Mouse (Mus musculus) hindbrain, embryonic 14.5 days (tissue): ENCODE results near the gene Vmn1r56. TPM values are rescaled to one million over a fixed set of nuclear protein-coding genes. Genes with fewer than 3 reads are reported as not detected.
"Not testable (repeated sequence)": the region's sequence is repeated elsewhere in the genome, so short reads cannot be mapped to it uniquely, and the experiment has no call there.

Experiments used
- ATAC-seq: fragments of 200-750 bp; cut with Nextera tagmentation; 2 replicates; pipeline ENCODE4 v1.8.0; 2017; ENCODE audit warnings: moderate number of reproducible peaks, mild to moderate bottlenecking, moderate TSS enrichment, moderate library complexity; ENCODE audit not compliant: low FRiP score
- DNase-seq: peaks from one replicate; pipeline ENCODE4 v3.0.0-alpha.2; 2015; ENCODE audit warnings: low spot score
- H3K27ac ChIP-seq: fragments of 300-500 bp; sonication (generic); 2 replicates; pipeline ENCODE4 v1.5.1; 2014; ENCODE audit warnings: mild to moderate bottlenecking, moderate library complexity
- H3K27me3 ChIP-seq: fragments of 300-500 bp; sonication (generic); 2 replicates; pipeline ENCODE4 v1.6.1; 2014; ENCODE audit warnings: mild to moderate bottlenecking, low read length, mixed read lengths; ENCODE audit not compliant: control insufficient read depth, insufficient read depth
- H3K36me3 ChIP-seq: fragments of 300-500 bp; sonication (generic); replicated peaks from 2 replicates; pipeline ENCODE4 v1.6.1; 2014; ENCODE audit not compliant: control insufficient read depth, insufficient read depth
- H3K4me1 ChIP-seq: fragments of 300-500 bp; sonication (generic); replicated peaks from 2 replicates; pipeline ENCODE4 v1.6.1; 2014; ENCODE audit warnings: antibody characterized with exemption, low read length, mixed read lengths; ENCODE audit not compliant: control insufficient read depth, insufficient read depth
- H3K4me2 ChIP-seq: fragments of 300-500 bp; sonication (generic); replicated peaks from 2 replicates; pipeline ENCODE4 v1.6.1; 2014; ENCODE audit warnings: mild to moderate bottlenecking, moderate library complexity
- H3K4me3 ChIP-seq: fragments of 300-500 bp; sonication (generic); replicated peaks from 2 replicates; pipeline ENCODE4 v1.5.1; 2014; ENCODE audit warnings: mild to moderate bottlenecking, low read length
- H3K9ac ChIP-seq: fragments of 300-500 bp; sonication (generic); 2 replicates; pipeline ENCODE4 v1.6.1; 2014
- H3K9me3 ChIP-seq: fragments of 300-500 bp; sonication (generic); 2 replicates; pipeline ENCODE4 v1.6.1; 2016; ENCODE audit warnings: low read length; ENCODE audit not compliant: control insufficient read depth
- WGBS: fragments of 180-500 bp; shearing (Covaris S2); extraction: QIAGEN DNeasy Blood & Tissue Kit; methylation state at CpG from one replicate; pipeline ENCODE4 v1.1.7; 2014; 5-methylcytosine and 5-hydroxymethylcytosine counted together
- polyA plus RNA-seq: library from polyadenylated mRNA; unstranded; fragments of >200 nt; fragmentation: Nextera tagmentation; extraction: Ambion mirVana; gene quantifications from 2 replicates; pipeline ENCODE4 v1.2.1, GENCODE M21; 2014

The Vmn1r56 gene
- polyA plus RNA-seq = not detected in 2 replicates

DNA sequence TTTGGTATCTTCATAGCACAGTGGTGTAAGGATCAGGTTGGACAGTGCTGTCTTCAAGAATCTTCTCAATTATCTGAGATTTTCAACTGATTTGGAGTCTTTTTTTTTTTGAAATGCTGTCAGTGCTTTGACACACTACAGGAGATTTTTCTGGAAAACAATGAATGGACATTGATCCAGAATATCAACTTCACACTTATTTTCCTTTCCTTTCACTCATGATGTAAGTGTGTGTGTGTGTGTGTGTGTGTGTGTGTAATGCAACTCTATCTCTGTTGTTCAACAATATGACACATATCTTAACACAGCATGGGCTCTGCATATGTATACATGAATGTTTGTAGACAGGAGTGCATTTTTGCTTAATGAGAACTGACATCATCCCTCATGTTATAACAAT lies at the start of gene Vmn1r56:
TSS of gene Vmn1r56 (minus strand) at position 101 of the 400 bp plus-strand sequence.
- not testable (repeated sequence) for H3K9ac ChIP-seq, H3K27ac ChIP-seq, H3K27me3 ChIP-seq, ATAC-seq, H3K4me3 ChIP-seq, H3K36me3 ChIP-seq, H3K4me1 ChIP-seq, H3K9me3 ChIP-seq, H3K4me2 ChIP-seq, DNase-seq

DNA sequence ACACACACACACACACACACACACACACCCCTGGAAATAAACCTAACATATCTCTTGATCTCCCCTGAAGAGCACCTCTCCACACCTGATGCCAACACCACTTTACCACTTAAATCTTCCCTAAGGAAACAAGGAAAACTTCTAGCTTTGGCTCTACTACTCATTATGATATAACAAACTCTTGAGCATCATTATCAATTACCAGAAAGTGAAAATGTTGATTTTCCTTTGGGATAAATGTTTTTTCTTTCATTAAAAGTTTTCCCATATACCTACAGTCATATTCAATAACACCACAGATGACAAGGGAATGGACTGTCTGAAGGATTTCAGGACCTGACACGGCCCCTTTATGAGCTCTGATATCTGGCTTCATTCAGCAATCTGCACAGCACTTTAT lies 21.6 kb upstream of the Vmn1r56 start, which contains the start of gene Vmn1r57:
TSS of gene Vmn1r57 (plus strand) at position 301 of the 400 bp plus-strand sequence.
- H3K36me3 ChIP-seq, DNase-seq, H3K9me3 ChIP-seq, H3K4me2 ChIP-seq, H3K27ac ChIP-seq, ATAC-seq, H3K27me3 ChIP-seq, H3K4me3 ChIP-seq, H3K4me1 ChIP-seq, H3K9ac ChIP-seq: not testable (repeated sequence)
- WGBS = 81% methylated on average over 1 of the region's 1 CpGs

DNA sequence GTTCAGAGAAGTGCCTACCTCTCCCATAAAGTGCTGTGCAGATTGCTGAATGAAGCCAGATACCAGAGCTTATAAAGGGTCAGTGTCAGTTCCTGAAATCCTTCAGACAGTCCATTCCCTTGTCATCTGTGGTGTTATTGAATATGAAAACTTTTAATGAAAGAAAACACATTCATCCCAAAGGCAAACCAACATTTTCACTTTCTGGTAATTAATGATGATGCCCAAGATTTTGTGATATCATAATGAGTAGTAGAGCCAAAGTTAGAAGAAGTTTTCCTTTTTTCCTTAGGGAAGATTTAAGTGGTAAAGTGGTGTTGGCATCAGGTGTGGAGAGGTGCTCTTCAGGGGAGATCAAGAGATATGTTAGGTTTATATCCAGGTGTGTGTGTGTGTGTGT lies 47.0 kb downstream of the Vmn1r56 start, which contains the start of gene Vmn1r55:
TSS of gene Vmn1r55 (minus strand) at position 101 of the 400 bp plus-strand sequence.
- not testable (repeated sequence) for H3K27ac ChIP-seq, H3K4me1 ChIP-seq, ATAC-seq, H3K4me3 ChIP-seq, H3K4me2 ChIP-seq, H3K36me3 ChIP-seq, H3K27me3 ChIP-seq, DNase-seq, H3K9me3 ChIP-seq, H3K9ac ChIP-seq

Other genes starting within 250 kb of the Vmn1r56 start
- gene Sbk2, start 232.3 kb downstream of the Vmn1r56 start, polyA plus RNA-seq = 0.21 TPM in 1 of 2 replicates, not detected in the other
- gene Sbk3, start 225.6 kb downstream of the Vmn1r56 start, polyA plus RNA-seq = 0.39 and 0.67 TPM in 2 replicates
- 51.5 and 55.4 TPM in 2 replicates for gene Zfp579, start 200.6 kb downstream of the Vmn1r56 start, polyA plus RNA-seq
- 8.9 and 9.2 TPM in 2 replicates for gene Zfp524, start 182.3 kb downstream of the Vmn1r56 start, polyA plus RNA-seq
- 30.0 and 32.6 TPM in 2 replicates for gene Fiz1, start 182.1 kb downstream of the Vmn1r56 start, polyA plus RNA-seq
- not detected in 2 replicates for gene Gm44973, start 181.3 kb downstream of the Vmn1r56 start, polyA plus RNA-seq
- gene Zfp865, start 176.4 kb downstream of the Vmn1r56 start, polyA plus RNA-seq = 6.6 and 7.2 TPM in 2 replicates
- 53.3 and 60.1 TPM in 2 replicates for gene Ccdc106, start 176.2 kb downstream of the Vmn1r56 start, polyA plus RNA-seq
- gene 4632433K11Rik, start 162.6 kb downstream of the Vmn1r56 start, polyA plus RNA-seq = not detected in 2 replicates
- gene Zfp784, start 158.3 kb downstream of the Vmn1r56 start, polyA plus RNA-seq = 7.0 and 8.9 TPM in 2 replicates
- gene Zfp580, start 145.2 kb downstream of the Vmn1r56 start, polyA plus RNA-seq = 105 and 110 TPM in 2 replicates
- gene U2af2, start 134.6 kb downstream of the Vmn1r56 start, polyA plus RNA-seq = 96.6 and 103 TPM in 2 replicates
- 116 and 124 TPM in 2 replicates for gene Epn1, start 116.5 kb downstream of the Vmn1r56 start, polyA plus RNA-seq
- gene Rfpl4, start 79.8 kb downstream of the Vmn1r56 start, polyA plus RNA-seq = not detected in 2 replicates
- gene Rasl2-9, start 70.8 kb downstream of the Vmn1r56 start, polyA plus RNA-seq = 0.63 and 0.64 TPM in 2 replicates
- gene Vmn1r55, start 47.1 kb downstream of the Vmn1r56 start, polyA plus RNA-seq = 0.08 TPM in 1 of 2 replicates, not detected in the other
- not detected in 2 replicates for gene Vmn1r57, start 21.7 kb upstream of the Vmn1r56 start, polyA plus RNA-seq
- not detected in 2 replicates for gene Gm5065, start 153.8 kb upstream of the Vmn1r56 start, polyA plus RNA-seq
- gene Nlrp2, start 154.3 kb upstream of the Vmn1r56 start, polyA plus RNA-seq = not detected in 2 replicates
- gene Vmn1r58, start 216.6 kb upstream of the Vmn1r56 start, polyA plus RNA-seq = not detected in 2 replicates